Mouse (Mus musculus): ENCODE results near the gene Vasn.

The Vasn gene

DNA sequence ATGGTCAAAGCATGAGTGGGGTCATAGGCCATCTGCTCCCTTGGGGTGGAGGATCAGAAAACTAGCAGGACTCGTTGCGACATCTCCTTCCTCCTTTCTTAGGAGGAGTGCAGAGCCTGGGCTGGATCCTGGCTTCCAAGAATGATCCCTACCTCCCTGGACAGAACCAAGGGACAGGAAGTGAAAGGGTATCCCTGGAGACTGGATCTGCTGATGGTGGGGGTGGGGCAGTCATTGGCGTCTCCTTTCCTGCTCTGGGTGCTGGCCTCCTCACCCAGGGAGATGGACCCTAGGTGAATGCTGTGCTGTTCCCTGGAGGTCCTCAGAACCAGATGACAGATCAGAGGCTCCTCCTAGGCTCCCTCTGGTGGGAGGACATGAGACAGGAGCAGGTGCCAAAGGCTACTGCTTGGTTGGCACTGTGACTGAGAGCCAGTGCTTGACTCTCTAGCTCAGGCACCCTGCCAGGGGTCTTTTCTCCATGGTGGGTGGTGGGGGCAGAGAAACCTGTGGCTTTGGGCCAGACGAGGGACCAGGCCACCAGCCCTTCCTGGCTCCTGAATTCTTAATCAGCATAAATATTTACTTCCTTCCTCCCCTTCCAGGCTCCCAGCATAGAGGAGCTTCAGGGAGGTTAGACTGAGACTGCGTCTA, 33.2 kb upstream of the Vasn start:
- in situ Hi-C loops (cut with MboI; ENCODE audit: unreplicated experiment in 2 of 2), result loop anchor here (5.0 kb wide), 3 partner anchors 34 to 294 kb away; no protein-coding TSS in a partner anchor

DNA sequence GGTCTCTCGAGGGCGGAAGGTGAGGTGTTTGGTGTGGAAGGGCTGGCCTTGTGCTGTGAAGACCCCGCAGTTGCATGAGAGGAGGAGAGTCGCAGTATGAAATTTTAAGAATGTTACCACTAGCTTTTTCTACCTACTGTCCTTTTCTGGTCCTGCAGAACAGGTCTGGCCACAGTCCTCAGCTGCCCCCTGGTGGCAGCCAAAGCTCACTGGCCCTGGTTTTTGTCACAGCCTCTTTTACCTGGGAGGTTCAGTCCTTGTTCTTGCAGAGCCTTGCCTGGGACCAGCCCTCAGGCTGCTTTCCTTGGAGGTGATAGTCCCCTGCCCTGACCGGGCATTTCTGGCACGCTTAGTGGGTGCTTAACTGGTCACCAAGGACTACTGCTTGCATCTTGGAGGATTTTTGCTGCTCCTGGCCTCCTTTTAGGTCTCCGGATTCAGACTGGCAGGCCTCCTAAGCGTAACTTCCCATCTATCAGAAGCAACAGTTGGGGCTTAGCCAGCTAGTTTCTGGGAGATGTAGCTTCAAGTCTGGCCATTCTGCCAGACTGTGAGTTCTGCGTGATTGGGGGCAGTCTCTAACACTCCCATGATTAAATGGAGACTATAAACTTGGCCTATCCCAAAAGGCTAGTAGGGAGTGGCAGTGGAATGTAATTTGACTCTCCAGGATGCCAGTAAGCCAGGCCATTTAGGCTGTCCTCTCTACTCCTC, 31.8 kb upstream of the Vasn start:
- in situ Hi-C loops (cut with MboI; ENCODE audit: unreplicated experiment in 2 of 2), result loop anchor here (5.0 kb wide), 3 partner anchors 36 to 296 kb away; no protein-coding TSS in a partner anchor

DNA sequence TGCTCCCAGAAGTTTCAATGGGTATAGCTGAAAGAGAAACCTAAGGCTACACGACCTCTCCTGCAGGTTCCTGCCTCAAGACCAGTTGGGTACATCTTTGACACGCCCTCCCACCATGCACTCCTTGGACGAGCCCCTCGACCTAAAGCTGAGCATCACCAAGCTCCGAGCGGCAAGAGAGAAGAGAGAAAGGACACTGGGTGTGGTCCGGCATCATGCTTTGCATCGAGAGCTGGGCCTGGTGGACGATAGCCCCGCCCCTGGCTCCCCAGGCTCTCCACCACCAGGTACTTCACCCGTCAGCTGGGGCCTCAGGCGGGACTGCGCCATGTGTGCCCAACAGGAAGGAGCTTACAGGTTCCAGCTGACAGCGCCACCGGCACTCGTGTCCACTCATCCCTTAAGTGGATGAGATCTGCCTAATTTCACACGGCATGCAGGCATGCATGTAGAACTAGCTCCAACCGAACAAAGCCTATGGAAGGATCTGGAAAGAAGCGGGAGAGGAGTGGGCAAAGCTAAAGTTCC, 31.1 kb upstream of the Vasn start:
- in situ Hi-C loops (cut with MboI; ENCODE audit: unreplicated experiment in 2 of 2), result loop anchor here (5.0 kb wide), 3 partner anchors 36 to 296 kb away; no protein-coding TSS in a partner anchor

DNA sequence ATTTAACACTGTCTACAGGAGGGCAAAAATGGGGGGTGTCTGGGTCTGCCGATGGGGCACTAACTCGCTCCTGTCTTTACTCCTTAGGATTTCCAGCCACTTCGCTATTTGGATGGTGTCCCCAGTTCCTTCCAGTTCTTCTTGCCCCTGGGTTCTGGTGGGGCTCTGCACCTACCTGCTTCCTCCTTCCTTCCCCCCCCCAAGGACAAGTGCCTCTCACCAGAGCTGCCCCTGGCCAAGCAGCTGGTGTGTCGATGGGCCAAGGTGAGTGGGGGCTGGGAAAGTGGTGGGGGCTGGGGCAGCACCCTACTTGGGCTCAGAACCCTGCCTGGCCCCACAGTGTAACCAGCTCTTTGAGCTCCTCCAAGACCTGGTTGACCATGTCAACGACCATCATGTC, 28.5 kb upstream of the Vasn start:
- in situ Hi-C loops (cut with MboI; ENCODE audit: unreplicated experiment in 2 of 2), result loop anchor here (5.0 kb wide), 3 partner anchors 44 to 119 kb away; no protein-coding TSS in a partner anchor

DNA sequence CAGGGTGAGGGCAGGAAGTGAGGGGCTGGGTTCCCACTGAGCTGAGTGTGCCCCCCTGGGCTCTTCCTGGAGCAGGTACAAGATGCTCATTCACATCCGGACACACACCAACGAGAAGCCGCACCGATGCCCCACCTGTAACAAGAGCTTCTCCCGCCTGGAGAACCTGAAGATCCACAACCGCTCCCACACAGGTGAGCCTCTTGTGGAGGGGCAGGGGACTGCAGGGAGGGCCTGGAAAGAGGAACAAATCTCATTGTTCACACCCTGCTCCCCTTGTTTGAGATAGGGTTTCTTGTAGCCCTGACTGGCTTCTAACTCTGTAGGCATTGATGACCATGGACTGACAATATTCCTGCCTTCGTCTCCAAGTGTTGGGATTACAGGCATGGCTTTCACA, 28.1 kb upstream of the Vasn start:
- in situ Hi-C loops (cut with MboI; ENCODE audit: unreplicated experiment in 2 of 2), result loop anchor here (5.0 kb wide), 3 partner anchors 44 to 119 kb away; no protein-coding TSS in a partner anchor

DNA sequence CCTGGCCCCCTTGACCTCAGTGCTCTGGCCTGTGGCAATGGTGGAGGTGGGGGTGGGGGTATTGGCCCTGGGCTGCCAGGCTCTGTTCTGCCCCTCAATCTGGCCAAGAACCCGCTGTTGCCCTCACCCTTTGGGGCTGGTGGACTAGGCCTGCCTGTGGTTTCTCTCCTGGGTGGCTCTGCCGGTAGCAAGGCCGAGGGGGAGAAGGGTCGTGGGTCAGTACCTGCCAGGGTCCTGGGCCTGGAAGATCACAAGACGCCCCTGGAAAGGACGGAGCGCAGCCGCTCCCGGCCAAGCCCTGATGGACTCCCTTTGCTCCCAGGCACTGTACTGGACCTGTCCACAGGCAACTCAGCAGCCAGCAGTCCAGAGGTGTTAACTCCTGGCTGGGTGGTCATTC, 26.0 kb upstream of the Vasn start:
- in situ Hi-C loops (cut with MboI; ENCODE audit: unreplicated experiment in 2 of 2), result loop anchor here (5.0 kb wide), 3 partner anchors 46 to 121 kb away; no protein-coding TSS in a partner anchor

DNA sequence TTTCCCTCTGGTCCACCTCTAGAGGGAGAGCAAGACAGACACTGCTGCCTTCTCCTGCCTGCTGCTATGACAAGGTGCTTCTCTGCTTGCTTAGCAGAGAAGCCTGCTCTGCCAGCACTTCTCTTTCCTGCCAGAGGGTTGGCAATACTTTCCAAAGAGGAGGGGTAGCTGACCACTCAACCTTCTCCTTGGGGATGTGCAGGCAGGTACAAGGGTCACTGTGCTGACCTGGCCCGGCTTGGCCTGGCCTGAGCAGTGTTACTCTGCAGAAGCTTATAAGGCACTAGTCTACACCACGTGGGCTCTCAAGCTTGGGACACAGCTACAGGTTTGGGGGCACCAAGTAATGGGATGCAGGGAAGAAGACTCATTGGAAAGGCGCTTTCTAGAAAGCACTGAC, 25.1 kb upstream of the Vasn start:
- in situ Hi-C loops (cut with MboI; ENCODE audit: unreplicated experiment in 2 of 2), result loop anchor here (5.0 kb wide), 4 partner anchors 47 to 122 kb away; partner anchors contain the start of gene Nmral1 (in 1 of the 2)

DNA sequence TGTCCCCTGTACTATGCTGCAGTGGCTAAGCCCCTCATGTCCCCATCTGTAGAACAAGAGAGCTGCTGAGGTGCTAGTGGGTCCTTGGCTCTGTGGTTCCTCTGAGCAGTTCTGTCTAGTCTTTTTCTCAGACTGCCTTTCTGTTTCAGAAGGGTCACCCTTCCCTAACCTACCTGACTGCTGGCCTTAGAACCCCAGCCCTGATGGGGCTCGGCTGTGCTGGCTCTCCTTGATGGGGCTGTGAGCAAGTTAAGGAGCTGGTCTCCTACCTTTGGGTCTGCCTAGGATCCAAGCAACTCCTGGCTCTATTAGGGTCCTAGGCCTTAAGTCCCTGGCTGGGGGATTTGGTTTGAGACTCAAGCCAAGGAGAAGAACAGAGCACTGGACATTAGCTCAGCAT, 24.4 kb upstream of the Vasn start:
- in situ Hi-C loops (cut with MboI; ENCODE audit: unreplicated experiment in 2 of 2), result loop anchor here in 1 of 2 experiments (5.0 kb wide), 1 partner anchor 102 kb away; the partner anchor contains the start of gene Nmral1

DNA sequence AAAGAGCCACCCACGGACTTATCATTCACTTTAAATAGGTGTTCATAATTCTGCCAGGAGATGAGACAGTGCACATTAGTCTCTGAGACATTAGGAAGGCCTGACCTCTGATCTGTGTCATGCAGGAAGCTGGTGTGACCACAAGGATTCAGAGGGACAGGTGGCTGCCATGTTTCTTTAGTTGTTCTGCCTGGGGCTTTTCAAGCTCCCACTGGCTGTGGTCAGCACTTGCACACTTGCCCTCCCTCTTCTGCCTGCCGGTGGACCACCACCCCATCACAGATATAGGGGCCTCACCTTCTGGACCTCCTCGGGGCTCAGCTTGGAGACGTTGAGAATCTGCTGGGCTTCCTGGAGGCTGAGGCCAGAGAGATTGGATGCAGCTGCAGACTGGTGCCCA, 22.9 kb upstream of the Vasn start:
- in situ Hi-C loops (cut with MboI; ENCODE audit: unreplicated experiment in 2 of 2), result loop anchor here in 1 of 2 experiments (5.0 kb wide), 1 partner anchor 100 kb away; the partner anchor contains the start of gene Nmral1

DNA sequence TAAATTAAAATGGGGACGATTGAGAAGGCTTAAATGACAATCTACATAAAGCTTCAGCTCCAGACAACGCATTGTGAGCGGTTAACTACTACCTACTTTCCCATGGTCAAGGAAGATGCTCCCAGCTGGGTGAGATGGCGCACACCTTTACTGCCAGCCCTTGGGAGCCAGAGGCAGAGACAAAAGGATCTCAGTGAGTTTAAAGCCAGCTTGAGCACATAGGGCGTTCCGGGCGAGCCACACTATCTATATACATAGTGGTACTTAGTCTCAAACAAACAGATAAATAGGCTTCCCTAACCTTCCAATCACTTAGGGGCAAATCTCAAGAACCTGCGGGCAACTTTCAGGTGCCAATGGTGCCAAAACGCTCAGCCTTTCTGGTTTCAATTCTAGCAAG, 15.7 kb upstream of the Vasn start:
- in situ Hi-C loops (cut with MboI; ENCODE audit: unreplicated experiment in 2 of 2), result no loop called here

DNA sequence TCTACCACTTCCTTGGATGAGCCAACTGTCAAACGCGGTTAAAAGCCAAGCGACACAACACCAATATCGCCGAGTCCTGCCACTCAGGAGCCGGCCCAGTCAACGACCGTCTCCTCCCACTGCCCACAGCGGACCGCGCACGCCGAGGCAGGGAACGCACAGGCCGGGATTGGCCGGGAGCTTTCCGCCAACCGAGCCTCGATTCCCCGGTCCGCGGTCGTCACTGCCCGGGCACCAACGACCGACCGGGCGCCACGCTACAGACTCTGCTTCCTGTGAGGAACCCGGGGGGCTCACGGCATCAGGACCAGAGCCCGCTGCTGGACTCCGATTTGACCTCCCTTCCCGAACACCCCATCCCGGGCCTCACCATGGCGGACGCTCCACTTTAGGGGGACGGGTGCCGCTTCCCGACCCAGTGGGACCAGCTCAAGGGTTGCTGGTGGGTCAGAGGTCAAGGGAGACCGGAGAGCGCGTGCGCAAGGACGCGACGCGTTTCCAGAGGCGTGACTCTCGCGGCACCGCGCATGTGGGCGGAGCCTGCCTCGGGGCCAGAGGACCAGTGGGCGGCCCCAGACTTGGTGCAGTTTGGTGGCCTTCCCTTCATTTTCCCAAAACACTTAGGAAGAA, 15.1 kb upstream of the Vasn start, which contains the start of gene Pam16:
Gene Pam16 (minus strand): TSS at position 508 of the 630 bp plus-strand sequence.
- in situ Hi-C loops (cut with MboI; ENCODE audit: unreplicated experiment in 2 of 2), result no loop called here

DNA sequence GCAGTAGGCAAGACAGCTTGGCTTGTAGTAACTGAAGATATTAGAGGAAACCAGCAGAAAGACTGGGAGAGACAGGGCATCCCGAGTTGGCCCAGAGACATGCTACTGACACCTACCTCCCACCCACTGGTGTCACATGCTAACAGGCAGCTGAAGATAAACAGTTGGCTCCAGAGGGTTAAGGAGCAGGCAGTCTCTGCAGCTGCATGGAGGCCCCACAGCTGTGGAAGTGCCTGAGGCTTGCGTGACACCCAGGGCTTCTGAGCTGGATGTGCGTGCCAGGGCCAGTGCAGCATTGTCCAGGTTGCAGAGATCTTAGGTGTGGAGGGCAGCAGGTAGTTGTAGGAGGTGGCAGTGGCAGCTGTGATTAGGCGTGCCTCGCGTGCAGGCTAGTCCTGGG, 12.6 kb upstream of the Vasn start:
- in situ Hi-C loops (cut with MboI; ENCODE audit: unreplicated experiment in 2 of 2), result no loop called here

DNA sequence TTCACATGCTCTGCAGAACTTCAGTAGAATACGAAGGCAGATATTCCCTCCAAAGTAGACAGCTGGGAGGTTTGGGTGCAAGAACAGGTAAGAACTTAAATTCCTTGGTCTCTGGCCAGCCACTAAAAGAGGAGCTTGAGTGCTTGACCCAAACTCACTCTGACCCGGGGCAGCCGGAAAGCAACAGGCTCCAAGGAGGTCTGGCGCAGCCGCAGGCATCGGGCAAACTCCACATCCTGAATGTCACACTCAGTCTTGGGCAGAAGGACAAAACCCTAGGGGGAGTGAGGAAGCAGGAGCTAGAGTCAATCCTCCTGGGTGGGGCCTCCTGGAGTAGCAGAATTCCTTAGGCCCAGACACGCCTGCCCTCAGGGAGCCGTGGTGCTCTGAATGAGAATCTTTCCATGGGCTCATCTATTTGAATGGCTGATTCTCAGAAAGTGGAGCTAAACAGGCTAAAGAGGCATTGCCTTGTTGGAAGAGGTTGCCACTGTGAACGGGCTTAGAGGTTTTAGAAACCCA, 10.8 kb upstream of the Vasn start:
- in situ Hi-C loops (cut with MboI; ENCODE audit: unreplicated experiment in 2 of 2), result no loop called here

DNA sequence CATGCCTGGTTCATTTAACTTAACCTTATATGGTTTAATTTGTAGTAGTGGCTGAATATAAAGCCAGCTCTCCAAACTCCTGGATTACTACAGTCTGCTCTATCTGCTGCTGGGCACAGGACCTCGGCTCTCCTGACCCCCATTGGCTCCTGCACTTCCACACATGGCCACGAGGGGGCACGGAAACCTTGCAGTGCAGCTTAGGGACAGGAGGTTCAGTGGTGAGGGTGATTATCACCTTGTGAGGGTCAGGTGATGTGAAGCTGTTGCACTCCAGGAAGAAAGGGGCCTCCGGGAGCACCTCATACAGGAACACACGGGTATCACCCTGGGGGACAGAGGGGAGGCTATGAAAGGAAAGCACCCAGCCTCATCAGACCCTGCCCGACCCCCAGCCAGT, 9.8 kb upstream of the Vasn start:
- in situ Hi-C loops (cut with MboI; ENCODE audit: unreplicated experiment in 2 of 2), result no loop called here

DNA sequence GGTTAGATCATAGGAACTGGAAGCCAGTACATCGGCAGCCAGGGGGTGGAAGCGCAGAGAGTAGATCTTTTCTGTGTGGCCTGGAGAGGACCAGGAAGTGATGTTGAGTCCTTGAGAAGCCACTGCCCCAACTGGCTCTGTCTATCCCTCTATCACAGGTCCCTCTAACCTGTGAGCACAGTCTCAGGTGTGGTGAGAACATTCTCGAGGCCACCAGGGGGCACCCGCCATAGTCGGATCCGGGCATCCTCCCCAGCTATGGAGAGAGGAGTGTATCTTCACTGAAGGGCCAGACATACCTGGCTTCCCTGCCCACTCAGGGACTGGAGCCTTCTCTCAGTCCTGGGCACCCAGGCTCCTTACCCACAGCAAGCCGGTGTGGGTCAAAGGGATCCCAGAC, 7.7 kb upstream of the Vasn start:
- in situ Hi-C loops (cut with MboI; ENCODE audit: unreplicated experiment in 2 of 2), result no loop called here

DNA sequence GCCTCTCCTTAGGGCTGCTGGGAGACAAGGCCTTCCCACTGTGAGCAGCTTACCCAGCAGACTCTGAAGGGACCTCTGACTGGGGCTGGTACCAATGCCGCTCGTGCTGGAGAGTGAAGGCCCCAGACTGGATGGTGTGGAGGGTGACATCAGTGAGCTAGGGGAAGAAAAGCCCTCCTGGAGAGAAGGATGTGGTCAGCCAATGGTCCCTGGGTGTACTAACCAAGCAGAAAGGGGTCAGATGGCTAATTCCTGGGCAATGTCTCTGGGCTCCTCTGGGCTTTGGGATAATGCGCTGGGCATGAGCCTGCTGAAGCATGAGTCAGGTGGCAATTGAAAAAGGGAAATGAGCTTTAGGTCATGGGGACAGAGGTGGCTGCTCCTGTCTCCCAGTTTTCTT, 6.1 kb upstream of the Vasn start:
- in situ Hi-C loops (cut with MboI; ENCODE audit: unreplicated experiment in 2 of 2), result no loop called here

DNA sequence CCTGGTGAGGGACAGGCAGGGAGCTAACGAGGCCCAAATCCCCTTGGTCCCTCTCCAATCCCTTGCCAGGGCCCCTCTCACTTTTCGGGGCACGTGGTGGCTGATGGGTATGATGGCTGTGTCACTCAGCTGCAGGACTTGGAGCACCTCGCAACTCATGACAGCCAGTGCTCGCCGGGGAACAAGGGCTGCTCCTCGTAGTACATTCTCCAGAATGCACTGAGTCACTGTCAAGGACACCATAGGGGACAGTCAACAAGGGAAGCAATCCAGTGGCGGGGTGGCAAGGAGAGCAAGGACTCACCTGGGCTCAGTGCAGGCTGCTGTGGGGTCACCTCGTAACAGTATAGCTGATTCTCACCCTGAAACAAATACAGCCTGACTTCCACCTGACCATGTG, 5.1 kb upstream of the Vasn start:
- in situ Hi-C loops (cut with MboI; ENCODE audit: unreplicated experiment in 2 of 2), result no loop called here

DNA sequence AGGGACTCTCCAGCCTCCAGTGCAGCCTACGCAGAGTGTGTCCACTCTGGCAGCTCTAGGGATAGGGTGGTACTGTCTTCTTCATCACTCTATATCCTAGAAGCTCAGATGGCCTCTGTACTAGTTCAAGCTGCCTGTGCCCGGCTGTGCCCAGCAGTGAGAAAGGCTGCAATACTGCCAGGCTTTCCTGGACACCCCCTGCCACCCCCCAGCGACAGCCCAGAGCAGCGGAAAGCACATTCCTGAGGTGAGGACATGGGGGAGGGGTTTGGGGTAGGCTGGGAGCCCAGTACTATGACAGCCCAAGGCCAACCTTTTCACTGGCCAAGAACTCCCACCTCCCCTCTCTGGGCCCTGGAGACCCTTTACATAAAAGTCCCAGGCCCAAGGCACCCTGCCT, 4.0 kb upstream of the Vasn start:
- in situ Hi-C loops (cut with MboI; ENCODE audit: unreplicated experiment in 2 of 2), result no loop called here

DNA sequence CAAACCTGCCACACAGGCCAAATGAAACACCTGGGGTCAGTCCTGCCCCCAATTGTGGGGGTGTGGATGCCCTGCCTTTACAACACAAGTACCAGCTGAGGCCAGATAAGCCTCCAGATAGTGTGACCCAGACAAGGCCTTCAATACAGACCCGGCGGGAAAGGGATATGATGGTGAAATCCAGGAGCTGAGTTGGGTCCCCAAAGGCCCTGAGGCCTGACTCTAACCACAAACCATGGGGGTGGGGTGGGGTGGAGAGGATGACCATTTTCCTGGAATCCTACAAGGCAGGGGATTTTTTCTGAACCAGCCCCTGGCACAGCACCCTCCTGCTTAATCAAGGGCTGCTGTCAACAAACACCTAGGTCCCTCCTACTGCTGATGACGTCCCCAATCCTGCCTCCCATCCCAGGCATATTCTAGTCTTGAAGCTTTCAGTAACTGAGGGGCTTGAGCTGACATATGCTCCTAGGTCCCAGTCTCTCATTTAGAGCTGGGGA, 800 bp upstream of the Vasn start:
- in situ Hi-C loops (cut with MboI; ENCODE audit: unreplicated experiment in 2 of 2), result no loop called here

DNA sequence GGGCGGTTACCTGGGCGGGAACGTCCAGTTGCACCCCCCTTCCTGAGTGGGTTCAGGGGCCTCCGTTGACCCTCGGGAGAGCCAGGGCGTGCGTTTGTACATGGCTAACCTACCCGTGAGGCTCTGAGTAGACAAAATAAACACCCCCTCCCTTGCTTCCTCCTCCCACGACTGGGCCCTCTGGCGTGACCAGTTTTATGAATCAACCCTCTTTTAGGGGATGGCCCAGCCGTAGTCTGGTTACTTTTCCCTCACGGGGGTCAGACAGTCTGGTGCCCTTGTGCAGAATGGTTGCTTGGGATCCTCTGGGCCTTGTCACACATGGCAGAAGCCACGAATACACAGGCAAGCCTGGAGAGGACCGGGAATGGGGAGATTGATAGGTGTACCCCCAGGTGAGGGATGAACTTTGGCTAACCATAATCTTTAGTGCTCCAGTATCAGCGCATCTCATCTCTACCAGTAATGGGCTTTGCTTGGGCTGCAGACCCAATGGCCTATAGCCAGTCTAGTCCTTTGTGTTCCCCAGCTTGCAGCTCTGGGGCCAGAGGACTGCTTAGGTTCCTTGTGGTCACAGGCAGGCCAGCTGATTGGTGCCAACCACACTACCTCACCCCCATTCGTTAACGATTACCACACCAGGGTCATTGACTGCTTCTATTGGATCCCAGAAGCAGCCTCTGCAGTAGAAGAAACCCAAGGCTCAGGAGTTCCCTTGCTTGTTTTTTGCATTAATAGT, 695 bp downstream of the Vasn start:
- in situ Hi-C loops (cut with MboI; ENCODE audit: unreplicated experiment in 2 of 2), result no loop called here
